Mouse (Mus musculus): ENCODE data around the gene Msh6. TPM values are rescaled to one million over a fixed set of nuclear protein-coding genes. Genes with fewer than 3 reads are reported as not detected.
A peak's percentile ranks its signal among the peaks of the same experiment; 100 is the strongest.
"Not testable (repeated sequence)": the region's sequence is repeated elsewhere in the genome, so short reads cannot be mapped to it uniquely, and the experiment has no call there.

Gene Msh6
- total RNA-seq, 1 experiment = 247 TPM

DNA sequence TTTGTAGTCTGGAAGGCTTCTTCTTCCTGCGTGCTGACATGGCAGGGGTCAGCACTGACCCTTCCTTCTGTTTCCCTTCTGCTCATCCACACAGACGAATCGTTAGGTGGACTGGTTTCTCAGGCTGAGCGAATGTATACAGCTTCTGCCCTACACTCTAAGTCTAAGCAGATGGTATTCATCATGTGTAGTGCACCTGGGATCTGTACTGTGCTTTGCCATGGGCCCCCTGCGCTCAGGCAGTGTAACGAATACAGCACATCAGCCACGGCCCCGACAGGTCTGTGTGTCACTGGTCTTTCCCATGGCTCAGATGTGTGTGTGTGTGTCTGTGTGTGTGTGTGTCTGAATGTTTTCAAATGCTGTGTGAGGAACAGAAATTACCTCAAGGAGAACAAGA lies 32.1 kb downstream of the Msh6 start:
- in situ Hi-C loops (cut with MboI; ENCODE audit: low sequenced_read_pairs in 2 of 2, unreplicated experiment in 2 of 2) = no loop called here
- peaks cover 19% of the 10 kb centered on the region for H3K36me3 ChIP-seq (ENCODE audit: control insufficient read depth, insufficient read depth, low read length, poor library complexity, severe bottlenecking)
- no peak overlapping the region for H3K9ac ChIP-seq (ENCODE audit: insufficient read depth, low read depth, low read length, poor library complexity, severe bottlenecking)

DNA sequence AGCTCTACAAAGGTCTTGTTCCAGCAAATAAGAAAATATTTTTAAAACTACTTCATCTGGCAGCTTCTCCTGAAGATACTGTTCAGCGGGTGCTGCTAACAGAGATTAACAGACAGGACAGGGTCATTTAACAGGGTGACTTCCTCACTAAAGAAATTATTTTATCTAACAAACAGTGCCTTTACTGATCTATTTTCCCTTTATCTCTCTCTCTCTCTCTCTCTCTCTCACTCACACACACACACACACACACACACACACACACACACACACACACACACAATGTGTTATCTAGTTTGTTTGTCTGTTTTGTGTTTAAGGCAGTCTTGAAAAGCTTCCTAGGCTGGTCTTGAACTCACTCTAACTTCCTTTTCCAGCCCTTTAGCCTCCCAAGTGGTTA lies 39.6 kb downstream of the Msh6 start:
- Histone ChIP-seq H3K27ac (ENCODE audit: insufficient read depth, low read depth, low read length, poor library complexity, severe bottlenecking) (no peak overlapping the region), H3K36me3 (ENCODE audit: control insufficient read depth, insufficient read depth, low read length, poor library complexity, severe bottlenecking) (peaks cover 11% of the 10 kb centered on the region; the same call in 1 of the 2 replicates), H3K4me3 (ENCODE audit: insufficient read depth in 1 of 2, low read depth in 1 of 2, low read length in 2 of 2, poor library complexity in 1 of 2, severe bottlenecking in 1 of 2) (no peak overlapping the region), H3K4me1 (ENCODE audit: control insufficient read depth in 2 of 2, insufficient read depth in 2 of 2, low read length in 2 of 2, poor library complexity in 1 of 2) (no peaks in the 10 kb centered on the region), H3K9me3 (ENCODE audit: control insufficient read depth, insufficient read depth, low read depth, low read length) (no peaks in the 10 kb centered on the region), H3K9ac (ENCODE audit: insufficient read depth, low read depth, low read length, poor library complexity, severe bottlenecking) (no peak overlapping the region)
- in situ Hi-C loops (cut with MboI; ENCODE audit: low sequenced_read_pairs in 2 of 2, unreplicated experiment in 2 of 2) = no loop called here
- TF ChIP-seq ZC3H11A (IDR thresholded peaks at IDR 0.05; ENCODE audit: borderline replicate concordance, low read depth, low read length) = no peak
- no peak for TF ChIP-seq CHD2 (IDR thresholded peaks at IDR 0.05; ENCODE audit: low read depth, low read length)
- no peak for TF ChIP-seq HCFC1 (IDR thresholded peaks at IDR 0.05; ENCODE audit: borderline replicate concordance, insufficient read depth, low read length)
- no peak for TF ChIP-seq MAFK (IDR thresholded peaks at IDR 0.05; ENCODE audit: insufficient read depth, low read depth, low read length)
- TF ChIP-seq ZNF384 (IDR thresholded peaks at IDR 0.05; ENCODE audit: low read depth, low read length) = no peak
- DNase-seq (ENCODE audit: low read depth, low spot score) = no peak

More for the DNA sequence above, 32.1 kb downstream of the Msh6 start:
- TF ChIP-seq MAFK (IDR thresholded peaks at IDR 0.05; ENCODE audit: insufficient read depth, low read depth, low read length) (no peak), ZNF384 (IDR thresholded peaks at IDR 0.05; ENCODE audit: low read depth, low read length) (no peak), CHD2 (IDR thresholded peaks at IDR 0.05; ENCODE audit: low read depth, low read length) (no peak), ZC3H11A (IDR thresholded peaks at IDR 0.05; ENCODE audit: borderline replicate concordance, low read depth, low read length) (no peak), HCFC1 (IDR thresholded peaks at IDR 0.05; ENCODE audit: borderline replicate concordance, insufficient read depth, low read length) (no peak)
- Histone ChIP-seq H3K9me3 (ENCODE audit: control insufficient read depth, insufficient read depth, low read depth, low read length) (no peaks in the 10 kb centered on the region), H3K27ac (ENCODE audit: insufficient read depth, low read depth, low read length, poor library complexity, severe bottlenecking) (no peak overlapping the region), H3K4me1 (ENCODE audit: control insufficient read depth in 2 of 2, insufficient read depth in 2 of 2, low read length in 2 of 2, poor library complexity in 1 of 2) (no peaks in the 10 kb centered on the region), H3K4me3 (ENCODE audit: insufficient read depth in 1 of 2, low read depth in 1 of 2, low read length in 2 of 2, poor library complexity in 1 of 2, severe bottlenecking in 1 of 2) (no peak overlapping the region)
- no peak for DNase-seq (ENCODE audit: low read depth, low spot score)

DNA sequence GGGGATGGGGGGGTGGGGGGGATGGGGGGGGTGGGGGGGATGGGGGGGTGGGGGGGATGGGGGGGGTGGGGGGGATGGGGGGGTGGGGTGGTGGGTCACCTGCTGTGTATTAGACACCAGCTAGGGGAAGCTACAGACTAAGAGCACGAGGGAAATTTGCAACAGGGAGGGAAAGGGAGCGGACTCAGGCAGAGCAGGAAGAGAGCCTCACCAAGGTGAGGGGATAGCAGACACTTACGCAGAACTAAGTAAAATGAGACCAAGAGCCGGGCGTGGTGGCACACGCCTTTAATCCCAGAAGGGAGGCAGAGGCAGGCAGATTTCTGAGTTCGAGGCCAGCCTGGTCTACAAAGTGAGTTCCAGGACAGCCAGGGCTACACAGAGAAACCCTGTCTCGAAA lies 41.2 kb downstream of the Msh6 start:
- in situ Hi-C loops (cut with MboI; ENCODE audit: low sequenced_read_pairs in 2 of 2, unreplicated experiment in 2 of 2); DNase-seq (ENCODE audit: low read depth, low spot score): not testable (repeated sequence)

DNA sequence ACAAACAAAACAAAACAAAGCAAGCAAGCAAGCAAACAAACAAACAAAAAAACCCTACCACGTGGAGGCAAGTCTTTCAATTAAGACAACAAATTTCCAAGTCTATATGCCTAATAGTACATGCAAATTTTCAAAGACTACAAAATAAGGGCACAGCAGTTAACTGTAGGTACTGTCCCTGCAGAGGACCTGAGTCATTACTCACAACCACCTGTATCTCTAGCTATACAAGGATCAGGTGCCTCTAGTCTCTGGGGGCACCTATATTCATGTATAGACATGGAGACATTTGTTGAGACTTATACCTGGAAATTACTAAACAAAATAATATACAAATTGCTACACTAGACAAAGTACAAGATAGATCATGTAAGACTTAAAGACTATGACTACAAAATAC lies 49.1 kb downstream of the Msh6 start:
- H3K4me3 ChIP-seq (ENCODE audit: insufficient read depth in 1 of 2, low read depth in 1 of 2, low read length in 2 of 2, poor library complexity in 1 of 2, severe bottlenecking in 1 of 2) = no peak overlapping the region
- TF ChIP-seq ZC3H11A (IDR thresholded peaks at IDR 0.05; ENCODE audit: borderline replicate concordance, low read depth, low read length) = no peak
- no peak for TF ChIP-seq ZNF384 (IDR thresholded peaks at IDR 0.05; ENCODE audit: low read depth, low read length)
- no peak for TF ChIP-seq CHD2 (IDR thresholded peaks at IDR 0.05; ENCODE audit: low read depth, low read length)
- TF ChIP-seq MAFK (IDR thresholded peaks at IDR 0.05; ENCODE audit: insufficient read depth, low read depth, low read length) = no peak
- no peak for TF ChIP-seq HCFC1 (IDR thresholded peaks at IDR 0.05; ENCODE audit: borderline replicate concordance, insufficient read depth, low read length)
- DNase-seq (ENCODE audit: low read depth, low spot score) = no peak
- no peak overlapping the region for H3K27ac ChIP-seq (ENCODE audit: insufficient read depth, low read depth, low read length, poor library complexity, severe bottlenecking)
- in situ Hi-C loops (cut with MboI; ENCODE audit: low sequenced_read_pairs in 2 of 2, unreplicated experiment in 2 of 2) = no loop called here
- no peak overlapping the region for H3K9ac ChIP-seq (ENCODE audit: insufficient read depth, low read depth, low read length, poor library complexity, severe bottlenecking)
- H3K36me3 ChIP-seq (ENCODE audit: control insufficient read depth, insufficient read depth, low read length, poor library complexity, severe bottlenecking) = no peaks in the 10 kb centered on the region
- H3K4me1 ChIP-seq (ENCODE audit: control insufficient read depth in 2 of 2, insufficient read depth in 2 of 2, low read length in 2 of 2, poor library complexity in 1 of 2) = no peaks in the 10 kb centered on the region
- no peaks in the 10 kb centered on the region for H3K9me3 ChIP-seq (ENCODE audit: control insufficient read depth, insufficient read depth, low read depth, low read length)

More for the DNA sequence above, 41.2 kb downstream of the Msh6 start:
- H3K4me3 ChIP-seq (ENCODE audit: insufficient read depth in 1 of 2, low read depth in 1 of 2, low read length in 2 of 2, poor library complexity in 1 of 2, severe bottlenecking in 1 of 2); H3K27ac ChIP-seq (ENCODE audit: insufficient read depth, low read depth, low read length, poor library complexity, severe bottlenecking); H3K4me1 ChIP-seq (ENCODE audit: control insufficient read depth in 2 of 2, insufficient read depth in 2 of 2, low read length in 2 of 2, poor library complexity in 1 of 2); H3K36me3 ChIP-seq (ENCODE audit: control insufficient read depth, insufficient read depth, low read length, poor library complexity, severe bottlenecking); H3K9ac ChIP-seq (ENCODE audit: insufficient read depth, low read depth, low read length, poor library complexity, severe bottlenecking); H3K9me3 ChIP-seq (ENCODE audit: control insufficient read depth, insufficient read depth, low read depth, low read length): not testable (repeated sequence)

DNA sequence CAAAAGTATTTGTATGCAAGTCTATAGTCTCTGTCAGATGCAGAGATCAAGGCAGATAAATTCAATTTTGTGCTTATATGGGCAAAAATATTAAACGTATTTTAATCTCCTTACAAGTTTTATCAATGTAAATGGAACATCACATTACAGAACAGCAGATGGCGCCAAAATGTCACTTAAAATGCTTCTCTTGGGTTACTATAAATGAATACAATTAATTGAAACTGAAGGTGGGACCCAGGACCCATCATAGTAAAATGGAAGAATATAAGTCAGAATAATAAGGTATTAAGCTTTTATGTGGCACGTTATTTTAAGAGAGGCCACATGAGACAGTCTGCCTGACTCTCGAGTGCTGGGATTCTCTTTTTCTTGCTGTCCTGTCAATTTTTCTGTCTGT lies 50.4 kb downstream of the Msh6 start:
- in situ Hi-C loops (cut with MboI; ENCODE audit: low sequenced_read_pairs in 2 of 2, unreplicated experiment in 2 of 2) = no loop called here
- DNase-seq (ENCODE audit: low read depth, low spot score) = peak; percentile 24

More for the DNA sequence above, 50.4 kb downstream of the Msh6 start:
- Histone ChIP-seq H3K9me3 (ENCODE audit: control insufficient read depth, insufficient read depth, low read depth, low read length) (no peaks in the 10 kb centered on the region), H3K4me1 (ENCODE audit: control insufficient read depth in 2 of 2, insufficient read depth in 2 of 2, low read length in 2 of 2, poor library complexity in 1 of 2) (peaks cover 0 to 4% of the 10 kb centered on the region in 2 experiments; a peak in 1 of 4 replicates), H3K4me3 (ENCODE audit: insufficient read depth in 1 of 2, low read depth in 1 of 2, low read length in 2 of 2, poor library complexity in 1 of 2, severe bottlenecking in 1 of 2) (no peak overlapping the region), H3K27ac (ENCODE audit: insufficient read depth, low read depth, low read length, poor library complexity, severe bottlenecking) (no peak overlapping the region), H3K9ac (ENCODE audit: insufficient read depth, low read depth, low read length, poor library complexity, severe bottlenecking) (no peak overlapping the region), H3K36me3 (ENCODE audit: control insufficient read depth, insufficient read depth, low read length, poor library complexity, severe bottlenecking) (no peaks in the 10 kb centered on the region)
- TF ChIP-seq MAFK (IDR thresholded peaks at IDR 0.05; ENCODE audit: insufficient read depth, low read depth, low read length) = no peak
- no peak for TF ChIP-seq CHD2 (IDR thresholded peaks at IDR 0.05; ENCODE audit: low read depth, low read length)
- TF ChIP-seq ZNF384 (IDR thresholded peaks at IDR 0.05; ENCODE audit: low read depth, low read length) = no peak
- no peak for TF ChIP-seq ZC3H11A (IDR thresholded peaks at IDR 0.05; ENCODE audit: borderline replicate concordance, low read depth, low read length)
- TF ChIP-seq HCFC1 (IDR thresholded peaks at IDR 0.05; ENCODE audit: borderline replicate concordance, insufficient read depth, low read length) = no peak
